Mouse (Mus musculus): Measurements from ENCODE around the gene Tsc2.

Gene Tsc2

DNA sequence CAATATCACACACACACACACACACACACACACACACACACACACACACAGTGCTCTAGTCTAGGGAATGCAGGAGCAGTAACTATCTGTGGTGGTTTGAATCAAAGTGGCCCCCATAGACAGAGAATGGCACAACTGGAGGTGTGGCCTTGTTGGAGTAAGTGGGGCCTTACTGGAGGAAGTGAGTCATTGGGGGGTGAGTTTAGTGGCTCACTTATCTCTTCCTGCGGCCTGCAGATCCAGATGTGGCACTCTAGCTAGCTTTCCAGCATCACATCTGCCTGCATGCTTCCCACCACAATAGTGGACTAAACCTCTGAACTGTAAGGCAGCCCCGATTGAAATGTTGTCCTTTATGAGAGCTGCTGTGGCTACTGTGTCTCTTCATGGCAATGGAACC, 21.7 kb downstream of the Tsc2 start:
- no peak for DNase-seq (ENCODE audit: low spot score in 2 of 2)

DNA sequence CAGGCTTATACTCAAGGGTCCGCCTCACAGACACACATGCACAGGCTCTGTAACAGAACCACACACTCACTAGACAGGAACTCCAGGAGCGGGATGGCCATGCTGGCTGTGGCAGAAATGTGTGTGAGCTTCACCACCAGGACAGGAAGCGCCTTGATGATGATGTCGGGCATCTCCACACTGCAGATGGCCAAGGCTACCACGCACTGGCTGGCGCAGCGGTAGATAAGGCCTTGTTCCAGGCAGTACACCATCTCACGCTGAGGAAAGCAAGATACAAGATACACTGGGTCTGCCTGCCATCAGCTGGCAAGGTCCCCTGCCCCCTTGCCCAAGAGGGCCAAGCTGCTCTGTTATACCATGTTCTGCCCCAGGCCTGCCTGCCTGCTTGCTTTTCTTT, 23.6 kb downstream of the Tsc2 start:
- no peak for DNase-seq (ENCODE audit: low spot score in 2 of 2)

DNA sequence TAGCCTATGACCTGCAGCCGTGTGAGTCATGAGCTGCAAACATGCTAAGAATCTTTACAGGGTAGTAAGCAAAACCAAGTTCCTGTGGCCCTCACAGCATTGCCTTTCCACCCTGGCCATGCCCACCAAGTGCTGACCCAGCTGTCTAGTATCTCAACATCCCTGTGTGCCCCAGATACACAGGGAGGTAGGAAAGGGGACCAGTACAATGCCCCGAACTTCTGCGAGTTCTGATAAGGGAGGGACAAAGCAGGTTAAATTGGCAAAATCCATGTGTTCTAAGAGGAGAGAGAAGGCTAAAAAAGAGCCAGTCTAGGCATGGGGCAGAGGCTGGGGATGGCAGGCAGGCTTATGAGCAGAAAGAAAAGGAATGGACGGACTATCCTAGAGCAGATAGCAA, 24.1 kb downstream of the Tsc2 start:
- no peak for DNase-seq (ENCODE audit: low spot score in 2 of 2)

DNA sequence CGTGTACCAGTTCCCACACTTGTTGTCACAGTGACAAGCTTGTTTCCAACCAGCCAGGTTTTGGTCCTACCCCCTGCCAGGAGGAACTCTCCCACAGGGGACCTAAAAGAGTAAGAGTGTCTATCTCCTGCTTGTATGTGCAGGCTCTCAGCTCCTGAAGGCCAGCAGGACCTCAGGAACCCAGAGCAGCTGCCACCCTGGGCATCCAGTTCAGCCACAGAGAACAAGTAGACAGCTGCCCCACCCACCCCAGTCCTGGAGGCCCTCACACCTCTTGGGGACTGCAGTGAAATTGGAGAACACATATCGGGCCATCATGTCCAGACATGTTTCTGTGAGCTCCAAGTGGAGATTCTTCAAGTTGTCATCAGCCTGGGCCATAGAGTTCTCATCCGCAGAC, 27.9 kb downstream of the Tsc2 start:
- DNase-seq (ENCODE audit: low spot score in 2 of 2) = no peak

DNA sequence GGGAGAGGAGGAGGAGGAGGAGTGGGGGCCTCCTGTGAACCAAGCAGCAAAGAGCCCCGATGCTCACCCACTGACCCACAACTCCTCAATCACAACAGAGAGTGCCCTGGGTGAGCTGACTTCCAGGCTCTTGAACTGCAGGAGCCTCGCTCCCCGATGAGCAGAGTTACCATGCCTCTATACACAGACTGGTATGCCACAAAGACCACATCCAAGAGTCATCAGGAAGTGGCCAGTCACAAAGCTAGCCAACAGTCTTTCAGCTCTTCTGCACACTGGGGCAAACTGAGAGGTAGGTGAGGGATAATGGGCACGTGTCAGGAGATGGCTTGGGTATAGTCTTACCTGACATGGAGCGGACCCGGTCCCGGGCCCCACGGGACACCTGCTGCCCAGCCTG, 28.5 kb downstream of the Tsc2 start:
- DNase-seq (ENCODE audit: low spot score in 2 of 2) = no peak

DNA sequence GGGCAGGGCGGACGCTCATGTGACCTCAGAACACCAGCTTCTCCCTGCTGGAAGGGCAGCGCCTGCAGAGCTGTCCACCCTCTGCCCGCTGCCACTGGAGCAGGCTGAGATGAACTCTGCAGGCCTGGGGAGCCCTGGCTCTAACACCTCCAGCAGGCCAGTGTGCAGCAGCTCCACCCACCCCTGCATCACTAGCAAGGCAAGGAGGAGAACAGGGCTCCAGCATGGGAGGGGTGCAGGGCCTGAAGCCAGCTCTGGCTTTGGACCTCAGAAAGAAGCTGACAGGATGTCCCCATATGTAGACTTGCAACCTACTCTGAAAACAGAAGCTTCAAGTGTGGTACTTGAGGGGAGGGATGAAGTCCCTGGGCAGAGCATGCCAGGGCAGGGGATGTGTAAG, 31.9 kb downstream of the Tsc2 start:
- DNase-seq (ENCODE audit: low spot score in 2 of 2) = no peak

DNA sequence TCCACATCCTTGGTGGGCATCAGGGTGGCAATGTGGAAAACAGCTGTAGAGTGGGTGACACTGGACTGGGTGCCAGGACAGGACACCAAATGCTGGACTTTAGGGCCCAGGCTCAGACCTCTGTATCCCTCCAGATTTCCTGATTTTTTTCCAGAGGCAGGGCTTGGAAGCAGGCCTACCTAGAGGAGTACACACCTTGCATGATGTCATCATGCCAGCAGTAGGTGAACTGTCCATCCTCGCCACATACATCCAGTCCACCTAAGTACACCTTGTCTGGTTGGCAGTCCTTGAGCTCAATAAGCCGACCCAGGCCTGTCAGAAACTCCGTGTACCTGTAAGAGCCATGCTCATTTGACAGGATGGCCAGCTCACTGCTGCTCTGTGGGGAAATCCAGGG, 34.4 kb downstream of the Tsc2 start:
- DNase-seq (ENCODE audit: low spot score in 2 of 2) = no peak

DNA sequence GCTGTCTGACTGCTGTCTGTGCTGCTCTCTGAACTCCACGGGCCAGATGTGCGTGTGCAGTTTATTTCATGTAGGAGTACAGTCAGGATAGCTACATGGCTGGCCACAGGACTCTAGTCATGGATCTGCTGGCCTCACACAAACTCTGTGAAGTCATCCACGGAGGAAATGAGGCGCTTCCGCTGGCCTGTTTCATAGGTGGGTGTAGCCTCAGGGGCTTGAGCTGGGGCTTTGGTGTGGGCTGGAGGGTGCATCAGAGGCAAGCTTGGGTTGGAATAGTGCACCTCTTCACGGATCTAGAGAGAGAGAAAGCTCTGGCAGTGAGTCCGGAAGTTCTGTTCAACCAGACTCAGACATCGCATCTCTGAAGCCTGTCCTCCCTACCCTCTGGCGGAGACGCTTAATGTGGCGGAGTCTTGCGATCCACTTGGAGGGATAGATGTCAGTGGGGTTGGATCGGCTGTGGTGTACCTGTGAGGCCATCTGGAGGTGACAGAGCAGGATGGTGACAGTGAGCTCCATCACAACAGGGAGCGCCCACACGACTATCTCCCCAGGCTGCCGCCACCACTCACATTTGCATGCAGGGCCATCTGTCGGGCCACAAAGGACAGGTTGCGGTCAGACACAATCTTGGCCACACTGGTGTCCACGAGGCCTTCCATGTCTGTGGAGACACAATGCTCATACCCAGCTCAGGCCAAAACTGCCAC, 35.8 kb downstream of the Tsc2 start:
- DNase-seq (ENCODE audit: low spot score in 2 of 2) = no peak

DNA sequence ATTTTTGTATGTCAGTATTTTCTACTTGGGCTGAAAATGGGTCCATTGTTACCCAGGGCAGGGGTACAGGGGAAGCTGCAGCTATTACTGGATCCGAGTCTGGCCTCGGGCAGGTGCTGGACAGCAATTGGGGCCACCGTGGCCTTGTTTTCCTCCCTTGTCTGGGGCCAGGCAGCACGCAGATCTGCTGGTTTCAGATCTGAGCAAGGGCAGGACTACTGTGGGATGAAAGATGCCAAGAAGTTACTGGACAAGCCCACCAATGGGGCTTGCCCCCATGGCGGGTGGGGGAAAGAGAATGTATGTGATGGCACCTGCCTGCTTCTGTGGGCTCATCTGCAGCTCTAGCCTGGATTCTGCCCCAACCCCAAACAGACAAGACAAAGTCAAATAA, 36.4 kb downstream of the Tsc2 start:
- no peak for DNase-seq (ENCODE audit: low spot score in 2 of 2)

DNA sequence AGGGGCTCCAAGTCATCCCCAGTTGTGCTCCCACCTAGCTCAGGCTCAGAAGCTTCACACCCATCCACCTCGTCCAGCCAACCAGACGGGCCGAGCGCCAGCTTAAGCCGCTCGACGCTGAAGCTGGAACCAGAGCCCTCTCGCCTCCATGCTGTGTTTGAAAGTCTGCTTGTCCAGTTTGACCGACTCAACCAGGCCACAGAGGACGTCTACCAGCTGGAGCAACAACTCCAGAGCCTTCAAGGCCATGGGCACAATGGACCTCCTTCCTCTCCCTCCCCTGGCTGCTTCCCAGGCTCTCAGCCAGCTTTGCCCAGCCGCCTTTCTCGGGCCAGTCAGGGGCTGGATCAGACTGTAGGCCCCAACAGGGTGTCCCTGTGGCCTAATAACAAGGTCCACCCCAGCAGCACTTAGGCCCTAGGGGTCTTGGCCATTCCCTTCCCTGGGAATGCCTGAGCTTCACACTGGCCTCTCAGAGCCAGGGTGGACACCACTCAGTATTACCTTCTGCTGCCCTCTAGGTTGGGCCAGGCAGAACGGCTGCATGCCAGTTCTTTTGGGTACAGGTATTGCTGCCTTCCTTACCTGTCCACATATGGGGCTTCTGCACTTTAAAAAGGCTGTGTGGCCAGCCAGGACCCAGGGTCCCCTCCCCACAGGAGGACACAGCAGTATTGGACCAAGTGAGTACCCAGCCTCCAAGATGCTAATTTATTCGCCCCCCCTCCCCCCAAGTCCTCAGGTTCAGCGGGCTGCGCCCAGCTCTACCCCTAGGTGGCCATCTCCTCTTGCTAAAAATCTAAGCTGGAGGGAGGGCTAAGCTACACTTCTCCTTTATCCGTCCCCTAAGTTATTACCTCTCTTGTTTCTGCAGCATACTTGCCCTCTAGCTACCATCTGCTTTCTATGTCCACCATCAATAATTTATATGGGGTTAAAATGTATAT, 37.0 kb downstream of the Tsc2 start:
- DNase-seq (ENCODE audit: low spot score in 2 of 2) = no peak

DNA sequence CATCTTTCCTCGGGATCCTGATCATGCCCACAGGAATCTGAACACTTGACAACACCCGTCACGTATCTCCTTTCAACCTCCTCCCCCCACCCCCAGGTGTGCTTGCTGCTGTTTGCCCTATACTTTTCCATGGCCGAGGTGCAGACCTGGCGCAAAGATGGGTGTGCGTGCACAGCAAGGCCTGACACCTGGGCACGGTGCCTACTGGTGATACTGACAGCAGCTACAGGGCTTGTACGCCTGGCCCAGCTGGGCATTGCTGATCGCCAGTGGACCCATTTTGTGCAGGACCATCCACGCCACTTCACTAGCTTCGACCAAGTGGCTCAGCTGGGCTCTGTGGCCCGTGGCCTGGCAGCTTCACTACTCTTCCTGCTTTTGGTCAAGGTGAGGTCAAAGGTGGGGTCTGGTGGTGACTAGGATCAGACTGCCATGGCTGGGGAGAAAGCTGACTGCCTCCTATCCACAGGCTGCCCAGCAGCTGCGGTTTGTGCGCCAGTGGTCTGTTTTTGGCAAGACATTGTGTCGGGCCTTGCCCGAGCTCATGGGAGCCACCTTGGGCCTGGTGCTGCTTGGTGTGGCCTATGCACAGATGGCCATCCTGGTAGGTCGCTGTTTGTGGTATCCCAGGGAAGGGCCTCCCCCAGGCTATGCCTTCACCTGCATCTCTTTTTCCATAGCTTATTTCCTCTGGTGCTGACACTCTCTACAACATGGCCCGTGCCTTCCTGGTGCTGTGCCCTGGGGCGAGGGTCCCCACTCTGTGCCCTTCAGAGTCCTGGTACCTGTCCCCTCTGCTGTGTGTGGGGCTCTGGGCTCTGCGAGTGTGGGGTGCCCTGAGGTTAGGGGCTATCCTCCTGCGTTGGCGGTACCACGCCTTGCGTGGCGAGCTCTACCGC, 38.2 kb downstream of the Tsc2 start:
- no peak for DNase-seq (ENCODE audit: low spot score in 2 of 2)

DNA sequence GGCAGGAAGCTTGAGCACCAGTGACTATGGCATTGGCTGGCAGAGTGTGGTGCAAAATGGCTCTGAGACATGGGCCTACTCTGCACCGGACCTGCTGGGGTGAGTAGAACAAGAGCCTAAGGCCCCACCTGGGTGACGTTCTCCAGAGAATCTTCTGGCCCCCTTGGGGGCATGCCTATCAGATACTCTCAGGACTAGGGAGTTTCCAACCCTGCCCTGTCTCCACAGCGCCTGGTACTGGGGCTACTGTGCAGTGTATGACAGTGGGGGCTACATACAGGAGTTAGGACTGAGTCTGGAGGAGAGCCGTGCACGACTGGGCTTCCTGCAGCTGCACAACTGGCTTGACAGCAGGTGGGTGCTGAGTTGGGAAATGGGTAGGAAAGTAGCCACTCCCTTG, 39.2 kb downstream of the Tsc2 start:
- no peak for DNase-seq (ENCODE audit: low spot score in 2 of 2)

DNA sequence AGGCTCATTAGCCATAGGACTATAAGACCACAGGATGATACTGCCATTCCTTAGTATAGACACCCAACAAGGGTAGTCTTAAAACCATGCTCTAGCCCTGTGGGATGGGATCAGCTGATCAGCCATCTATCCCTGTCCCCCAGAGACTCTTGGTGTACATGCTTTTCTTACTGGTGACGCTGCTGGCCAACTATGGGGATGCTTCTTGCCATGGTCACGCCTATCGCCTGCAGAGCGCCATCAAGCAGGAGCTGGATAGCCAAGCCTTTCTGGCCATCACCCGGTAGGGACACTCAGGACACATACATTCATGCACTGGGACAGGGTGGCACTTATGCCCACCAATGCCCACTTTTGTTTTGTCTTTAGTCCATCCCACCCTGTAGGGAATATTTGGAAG, 40.7 kb downstream of the Tsc2 start:
- DNase-seq (ENCODE audit: low spot score in 2 of 2) = no peak

DNA sequence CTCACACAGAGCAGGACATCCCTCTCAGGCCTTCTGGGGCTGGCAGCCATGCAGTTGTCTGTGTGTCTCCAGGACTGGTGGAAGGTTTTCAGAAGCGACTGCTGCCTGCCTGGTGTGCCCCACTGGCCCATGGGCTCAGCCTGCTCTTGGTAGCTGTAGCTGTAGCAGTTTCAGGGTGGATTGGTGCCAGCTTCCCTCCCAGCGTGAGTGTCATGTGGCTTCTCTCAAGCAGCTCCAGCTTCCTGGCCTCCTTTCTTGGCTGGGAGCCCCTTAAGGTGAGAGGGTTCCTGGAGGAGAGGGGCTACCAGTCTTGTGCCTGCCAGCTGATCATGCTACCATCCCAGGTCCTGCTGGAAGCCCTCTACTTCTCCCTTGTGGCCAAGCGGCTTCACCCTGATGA, 41.5 kb downstream of the Tsc2 start:
- DNase-seq (ENCODE audit: low spot score in 2 of 2) = no peak

DNA sequence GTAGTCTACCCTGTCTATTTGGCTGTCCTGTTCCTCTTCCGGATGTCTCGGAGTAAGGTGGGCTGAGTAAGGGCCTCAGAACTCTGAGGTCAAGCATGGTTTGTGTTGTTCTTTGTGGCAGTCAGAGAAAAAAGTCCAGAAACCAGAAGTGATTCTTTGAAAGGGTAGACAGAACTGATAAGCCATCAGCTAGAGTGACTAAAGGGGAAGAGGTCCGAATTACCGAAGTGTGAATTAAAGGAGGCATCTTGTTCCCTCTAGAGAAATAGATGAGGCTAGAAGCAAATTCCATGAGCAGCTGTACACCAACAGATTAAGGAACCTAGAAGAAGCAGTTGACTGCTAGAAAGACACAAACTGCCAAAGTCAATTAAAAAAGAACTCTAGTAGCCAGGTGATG, 45.9 kb downstream of the Tsc2 start:
- DNase-seq (ENCODE audit: low spot score in 2 of 2) = no peak

DNA sequence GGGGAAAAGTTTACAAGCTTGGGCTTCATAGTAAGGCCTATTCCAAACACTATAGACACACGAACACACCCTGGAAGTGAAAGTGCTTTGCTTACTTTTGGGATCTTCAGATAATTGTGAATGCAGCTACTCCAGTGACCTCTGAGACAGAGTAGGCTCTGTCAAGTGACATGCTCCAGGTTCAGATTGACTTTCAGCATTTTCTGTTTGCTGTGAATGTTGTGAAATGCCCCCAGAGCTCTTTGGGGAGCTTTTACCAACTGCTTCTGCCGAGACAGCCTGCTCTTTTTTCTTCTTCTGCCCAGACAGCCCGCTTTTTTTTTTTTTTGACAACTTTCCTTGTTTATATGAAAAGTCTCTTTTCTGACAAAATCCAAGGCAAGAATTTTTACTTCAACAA, 47.9 kb downstream of the Tsc2 start:
- no peak for DNase-seq (ENCODE audit: low spot score in 2 of 2)

DNA sequence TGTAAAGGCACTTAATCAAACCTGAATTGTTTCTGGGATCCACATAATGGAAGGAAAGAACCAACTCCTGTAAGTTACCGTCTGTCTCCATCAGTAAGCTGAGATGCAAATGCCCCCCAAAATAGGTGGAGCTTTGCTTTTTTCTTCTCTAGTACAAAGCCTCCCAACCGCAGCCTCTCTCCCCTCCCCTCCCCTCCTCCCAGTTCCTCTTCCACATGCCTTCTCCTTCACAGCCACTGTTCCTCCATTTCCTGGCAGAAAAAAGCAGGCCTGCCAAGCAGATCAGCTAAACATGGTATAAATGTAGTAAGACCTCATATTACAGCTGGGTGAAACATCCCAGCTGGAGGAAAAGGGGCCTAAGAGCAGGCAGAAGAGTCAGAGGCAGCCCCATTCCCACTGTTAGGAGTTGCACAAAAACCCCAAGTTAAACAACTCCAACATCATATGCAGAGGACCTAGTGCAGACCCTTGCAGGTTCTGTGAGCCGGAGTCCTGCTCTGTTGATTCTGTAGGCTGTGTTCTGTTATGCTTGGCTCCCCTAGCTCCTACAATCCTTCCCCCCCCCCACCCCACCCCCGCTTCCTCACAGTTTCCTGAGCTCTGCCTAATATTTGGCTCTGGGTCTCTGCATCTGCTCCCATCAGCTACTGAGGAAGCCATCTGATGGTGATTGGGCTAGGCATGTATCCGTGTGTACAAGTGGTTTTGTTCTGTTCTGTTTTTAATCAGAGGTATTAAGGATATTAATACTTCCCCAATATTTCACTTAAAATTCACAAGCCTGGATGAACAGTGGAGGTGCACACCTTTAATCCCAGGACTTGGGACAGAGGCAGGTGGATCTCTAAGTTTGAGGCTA, 48.6 kb downstream of the Tsc2 start:
- DNase-seq (ENCODE audit: low spot score in 2 of 2) = no peak

DNA sequence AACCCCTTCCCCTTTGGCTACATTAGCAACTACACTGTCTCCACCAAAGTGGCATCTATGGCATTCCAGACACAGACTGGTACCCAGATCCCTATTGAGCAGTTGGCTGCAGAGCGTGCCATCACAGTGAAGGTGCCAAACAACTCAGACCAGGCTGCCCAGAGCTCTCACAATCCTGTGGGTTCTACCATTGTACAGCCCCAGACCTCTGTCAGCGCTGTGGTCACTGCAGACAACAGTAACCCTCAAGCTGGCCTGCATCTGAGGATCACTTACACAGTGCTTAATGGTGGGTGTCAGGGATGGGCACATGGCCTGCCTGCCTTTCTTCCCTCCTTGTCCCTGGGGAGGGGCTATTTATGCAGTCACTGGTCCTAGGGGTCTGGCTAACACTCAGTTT, 52.1 kb downstream of the Tsc2 start:
- no peak for DNase-seq (ENCODE audit: low spot score in 2 of 2)

DNA sequence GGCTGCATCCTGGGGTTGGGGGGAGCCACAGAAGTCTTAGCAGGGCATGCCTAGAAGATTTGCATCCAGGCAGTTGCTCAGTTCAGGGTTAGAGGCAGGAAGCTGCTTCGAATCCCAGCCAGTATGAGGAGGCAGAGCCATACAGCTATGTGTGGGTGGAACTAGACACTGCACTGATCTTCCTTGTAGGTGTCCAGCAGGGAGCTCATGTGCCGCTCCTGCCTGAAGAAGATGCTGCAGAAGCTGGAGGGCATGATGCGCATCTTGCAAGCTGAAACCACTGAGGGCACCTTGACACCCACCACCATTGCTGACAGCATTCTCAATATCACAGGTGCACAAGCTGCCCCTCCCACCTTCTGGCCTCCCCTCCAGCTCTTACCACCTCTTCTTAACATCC, 52.9 kb downstream of the Tsc2 start:
- DNase-seq (ENCODE audit: low spot score in 2 of 2) = no peak

DNA sequence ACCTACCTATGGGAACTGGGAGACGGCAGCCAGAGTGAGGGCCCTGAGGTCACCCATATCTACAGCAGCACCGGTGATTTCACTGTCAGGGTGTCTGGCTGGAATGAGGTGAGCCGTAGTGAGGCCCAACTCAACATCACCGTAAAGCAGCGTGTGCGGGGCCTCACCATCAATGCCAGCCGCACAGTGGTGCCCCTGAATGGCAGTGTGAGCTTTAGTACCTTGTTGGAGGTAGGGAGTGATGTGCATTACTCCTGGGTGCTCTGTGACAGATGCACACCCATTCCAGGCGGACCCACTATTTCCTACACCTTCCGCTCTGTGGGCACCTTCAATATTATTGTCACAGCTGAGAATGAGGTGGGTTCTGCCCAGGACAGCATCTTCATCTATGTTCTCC, 58.6 kb downstream of the Tsc2 start:
- no peak for DNase-seq (ENCODE audit: low spot score in 2 of 2)

DNA sequence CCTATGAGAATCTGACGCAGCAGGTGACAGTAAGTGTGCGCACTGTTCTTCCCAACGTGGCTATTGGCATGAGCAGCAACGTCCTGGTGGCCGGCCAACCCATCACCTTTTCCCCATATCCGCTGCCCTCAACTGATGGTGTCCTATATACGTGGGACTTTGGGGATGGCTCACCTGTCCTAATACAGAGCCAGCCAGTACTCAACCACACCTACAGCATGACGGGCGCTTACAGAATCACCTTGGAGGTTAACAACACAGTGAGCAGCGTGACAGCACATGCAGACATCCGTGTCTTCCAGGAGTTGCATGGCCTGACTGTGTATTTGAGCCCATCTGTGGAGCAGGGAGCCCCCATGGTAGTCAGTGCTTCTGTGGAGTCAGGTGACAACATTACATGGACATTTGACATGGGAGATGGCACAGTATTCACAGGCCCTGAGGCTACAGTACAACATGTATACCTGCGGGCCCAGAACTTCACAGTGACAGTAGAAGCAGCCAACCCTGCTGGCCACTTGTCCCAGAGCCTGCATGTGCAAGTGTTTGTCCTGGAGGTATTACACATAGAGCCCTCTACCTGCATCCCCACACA, 59.7 kb downstream of the Tsc2 start:
- no peak for DNase-seq (ENCODE audit: low spot score in 2 of 2)
